Mouse (Mus musculus): ENCODE measurements around the gene Ankrd65.
"Not testable (repeated sequence)": the region's sequence is repeated elsewhere in the genome, so short reads cannot be mapped to it uniquely, and the experiment has no call there.

Ankrd65 gene

DNA sequence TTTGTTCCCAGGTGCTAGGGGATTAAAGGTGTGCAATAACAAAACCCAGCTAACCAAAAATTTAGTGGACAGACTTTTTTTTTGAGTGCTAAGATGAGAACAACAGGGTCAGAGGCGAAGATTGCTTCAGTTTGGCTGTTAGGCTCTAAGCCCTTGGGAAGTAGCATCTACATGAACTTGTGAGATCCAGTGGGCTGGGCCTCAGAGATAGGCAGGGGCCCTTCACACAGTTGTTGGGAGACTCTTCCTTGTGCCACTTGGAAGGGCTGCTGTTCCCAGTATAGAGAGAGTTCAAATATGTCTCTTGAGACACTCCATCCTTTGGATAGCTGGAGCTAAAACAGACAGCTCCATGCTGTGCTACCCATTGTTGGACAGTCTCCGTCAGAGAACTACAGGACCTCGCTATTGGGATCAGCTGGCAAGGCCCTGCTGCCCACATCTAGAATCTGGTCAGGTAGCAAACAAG, at the start of gene Ankrd65:
TSS of gene Ankrd65 (plus strand) at position 419 of the 469 bp plus-strand sequence.
- no peak for DNase-seq

DNA sequence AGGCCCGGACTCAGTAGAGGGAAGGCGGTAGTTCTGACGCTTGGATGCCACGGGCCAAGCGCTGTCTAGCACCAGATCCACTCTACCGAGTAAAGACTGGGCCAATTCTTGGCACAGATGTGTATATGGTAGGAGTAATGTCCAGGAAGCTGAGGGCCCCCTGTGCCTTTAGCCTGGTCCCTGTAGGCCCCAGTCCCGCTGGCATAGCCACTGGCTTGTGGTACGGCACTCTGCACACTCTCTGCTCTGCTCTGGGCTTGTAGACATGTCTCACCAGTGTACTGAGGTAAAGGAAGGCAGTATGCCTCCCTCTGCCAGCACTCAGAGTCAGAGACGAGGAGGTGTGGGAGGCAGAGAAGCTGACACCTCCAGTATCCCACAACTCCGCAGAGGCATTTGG, 49.6 kb upstream of the Ankrd65 start:
- DNase-seq = not testable (repeated sequence)

DNA sequence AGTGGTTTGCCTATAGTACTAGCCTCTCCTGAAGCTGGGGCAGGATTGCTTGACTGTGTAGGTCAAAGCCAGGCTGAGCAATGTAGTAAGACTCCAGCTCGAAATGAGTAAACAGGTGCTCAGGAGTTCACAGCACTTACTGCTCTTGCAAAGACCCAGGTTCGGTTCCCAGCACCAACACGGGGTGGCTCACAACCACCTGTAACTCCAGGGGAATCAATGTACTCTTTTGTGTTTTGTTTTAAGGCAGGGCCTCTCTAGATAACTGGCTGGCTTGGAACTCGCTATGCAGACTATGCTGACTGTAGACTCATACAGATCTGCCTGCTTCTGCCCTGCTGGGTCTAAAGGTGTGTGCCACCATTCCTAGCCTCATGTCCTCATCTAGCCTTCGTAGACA, 47.6 kb upstream of the Ankrd65 start:
- no peak for DNase-seq

DNA sequence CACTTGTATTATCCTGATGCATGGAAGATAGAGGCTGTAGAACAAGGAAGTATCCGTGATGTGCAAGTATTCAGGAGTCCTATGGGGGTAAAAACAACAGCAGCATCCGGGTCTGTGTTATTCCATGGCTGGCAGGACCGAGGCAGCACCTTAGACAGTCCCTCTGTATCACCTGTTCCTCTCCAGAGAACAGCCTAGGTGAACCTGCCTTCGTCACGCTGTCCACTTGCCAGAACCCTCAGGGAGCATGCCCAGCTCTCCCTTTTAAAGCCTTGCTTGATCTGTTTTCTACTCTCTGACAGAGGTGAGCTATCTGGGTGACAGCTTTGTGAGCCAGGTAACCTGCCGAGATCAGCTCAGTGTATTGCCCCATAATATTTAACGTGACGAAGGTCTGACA, 45.8 kb upstream of the Ankrd65 start:
- DNase-seq = no peak

DNA sequence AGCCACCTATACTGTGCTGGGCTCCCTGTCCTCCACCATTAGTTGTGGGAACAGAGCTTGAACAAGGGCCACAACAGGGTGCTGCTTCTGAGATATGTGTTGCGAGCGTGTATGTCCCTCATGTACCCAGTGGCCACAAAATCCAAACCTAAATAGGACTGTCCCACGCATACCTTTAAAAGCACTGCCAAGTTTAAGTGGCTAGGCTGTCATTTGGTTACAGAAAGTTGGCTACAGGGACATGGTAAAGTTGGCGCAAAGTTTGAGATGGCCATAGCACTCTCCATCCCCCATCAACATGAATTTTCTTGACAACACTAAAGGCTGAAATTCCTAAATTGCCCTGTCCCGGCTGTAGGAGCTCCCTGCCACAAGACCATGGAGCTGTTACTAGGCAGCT, 45.1 kb upstream of the Ankrd65 start:
- DNase-seq = no peak

DNA sequence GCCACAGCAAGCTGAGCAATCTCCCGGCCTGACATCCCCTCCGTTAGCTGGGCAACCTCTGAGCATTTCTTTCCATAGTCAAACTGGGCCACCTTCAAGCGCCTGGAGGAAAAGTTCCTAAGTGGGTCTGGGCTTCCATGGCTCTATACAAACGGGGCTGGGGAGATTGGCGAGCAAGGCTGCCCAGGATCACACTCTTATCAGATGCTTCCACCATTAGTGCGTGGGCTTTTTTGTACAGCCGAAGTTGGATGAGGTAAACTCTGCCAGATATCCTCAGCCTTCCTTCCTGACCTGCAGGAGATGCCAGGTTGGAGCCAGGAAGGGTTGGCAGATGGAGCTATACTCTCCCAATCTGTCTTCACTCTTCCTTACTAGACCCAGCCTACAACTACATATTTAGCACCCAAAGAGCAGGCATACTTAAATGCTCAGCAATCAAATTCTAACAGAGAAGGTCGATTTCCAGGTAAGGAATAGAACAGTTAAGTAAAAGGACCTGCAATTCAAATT, 44.1 kb upstream of the Ankrd65 start:
- DNase-seq = no peak

DNA sequence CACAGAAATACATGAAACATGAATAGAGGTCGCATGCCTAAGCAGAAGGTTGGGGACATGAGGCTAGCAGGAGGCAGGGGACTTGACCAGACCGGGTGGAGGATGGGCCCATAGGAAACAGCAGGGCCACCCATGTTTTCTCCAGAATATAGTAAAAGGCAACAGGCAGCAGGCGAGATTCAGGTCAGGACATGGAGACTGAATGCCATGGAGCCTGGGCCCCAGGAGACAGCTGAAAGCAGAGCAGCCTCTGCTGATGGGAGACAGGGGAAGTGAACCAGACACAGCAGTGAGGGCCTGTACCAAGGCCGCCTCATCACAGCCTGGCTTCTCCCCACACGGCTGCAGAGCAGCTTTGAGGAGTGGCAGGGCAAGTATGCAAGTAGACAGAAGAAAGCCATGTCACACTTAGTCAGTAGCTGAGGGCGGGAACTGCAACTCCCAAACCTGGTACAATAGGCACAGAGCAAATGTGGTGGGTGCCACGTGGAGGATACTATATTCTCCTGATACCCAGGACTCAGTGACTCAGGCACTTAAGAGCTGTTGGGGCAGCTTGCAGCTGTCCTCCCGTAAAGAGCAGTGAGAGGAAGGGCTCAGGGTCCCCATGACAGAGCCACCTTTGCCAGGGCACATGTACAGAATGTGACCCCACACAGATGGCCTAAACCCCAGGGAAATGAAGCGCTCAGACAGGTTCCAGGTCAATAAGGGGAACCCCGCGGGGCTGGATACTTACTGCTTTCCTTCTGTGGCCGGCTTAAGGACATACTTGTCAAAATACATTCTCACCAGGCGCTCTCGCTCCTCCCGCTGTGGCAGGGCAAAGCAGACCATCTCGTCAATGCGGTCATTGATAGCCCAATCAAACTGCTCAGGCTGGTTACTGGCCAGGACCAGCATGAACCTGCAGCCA, 43.4 kb upstream of the Ankrd65 start:
- no peak for DNase-seq

DNA sequence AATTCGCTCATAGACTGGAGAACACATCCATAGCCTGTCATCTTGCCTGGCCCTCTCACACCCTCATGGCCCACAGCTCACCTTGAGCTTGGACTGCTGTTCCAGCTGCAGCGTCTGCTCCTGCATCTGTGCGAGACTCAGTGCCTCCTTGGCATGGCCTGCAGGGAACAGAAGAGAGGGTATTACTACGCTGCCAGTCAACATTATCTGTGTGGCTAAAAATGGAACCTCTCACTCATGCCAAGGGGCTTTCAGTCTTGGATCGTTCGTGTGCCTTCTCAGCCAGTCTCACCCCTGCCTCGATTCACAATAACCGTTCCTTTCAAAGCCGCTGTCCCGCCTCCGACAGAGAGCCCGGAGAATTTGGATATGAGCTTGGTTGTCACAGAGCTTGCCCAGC, 33.2 kb upstream of the Ankrd65 start:
- no peak for DNase-seq

DNA sequence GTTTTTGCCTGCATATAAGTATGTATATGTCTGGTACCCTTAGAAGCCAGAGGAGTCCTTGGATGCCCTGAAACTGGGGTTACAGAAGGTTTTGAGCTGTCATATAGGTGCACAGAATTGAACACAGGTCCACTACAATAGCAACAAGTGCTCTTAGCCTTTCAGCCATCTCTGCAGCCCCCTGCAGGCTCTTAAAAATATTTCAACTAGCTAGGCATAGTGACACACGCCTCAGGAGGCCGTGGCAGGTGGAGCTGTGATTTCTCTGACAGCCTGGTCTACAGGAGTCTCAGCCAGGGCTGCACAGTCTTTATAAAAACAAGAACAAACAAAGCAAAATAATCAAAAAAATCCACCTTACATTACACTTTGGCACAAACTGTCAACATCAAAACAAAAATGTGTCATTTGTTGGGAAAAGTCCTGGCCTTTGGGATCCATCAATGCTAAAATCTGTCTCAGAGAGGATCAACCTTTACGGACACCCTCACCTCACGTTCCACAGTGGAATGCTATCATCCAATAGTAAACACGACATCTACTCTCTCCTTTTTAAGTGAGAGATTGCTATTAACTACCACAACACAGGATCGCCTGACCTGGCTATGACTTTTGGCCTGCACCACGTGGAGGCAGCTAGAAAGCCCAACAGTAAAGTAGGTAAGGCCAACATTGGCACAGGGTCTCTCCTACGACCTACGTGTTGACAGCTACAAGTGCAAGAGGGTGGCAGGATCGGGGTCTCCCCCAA, 30.2 kb upstream of the Ankrd65 start:
- peak; percentile 49 for DNase-seq

DNA sequence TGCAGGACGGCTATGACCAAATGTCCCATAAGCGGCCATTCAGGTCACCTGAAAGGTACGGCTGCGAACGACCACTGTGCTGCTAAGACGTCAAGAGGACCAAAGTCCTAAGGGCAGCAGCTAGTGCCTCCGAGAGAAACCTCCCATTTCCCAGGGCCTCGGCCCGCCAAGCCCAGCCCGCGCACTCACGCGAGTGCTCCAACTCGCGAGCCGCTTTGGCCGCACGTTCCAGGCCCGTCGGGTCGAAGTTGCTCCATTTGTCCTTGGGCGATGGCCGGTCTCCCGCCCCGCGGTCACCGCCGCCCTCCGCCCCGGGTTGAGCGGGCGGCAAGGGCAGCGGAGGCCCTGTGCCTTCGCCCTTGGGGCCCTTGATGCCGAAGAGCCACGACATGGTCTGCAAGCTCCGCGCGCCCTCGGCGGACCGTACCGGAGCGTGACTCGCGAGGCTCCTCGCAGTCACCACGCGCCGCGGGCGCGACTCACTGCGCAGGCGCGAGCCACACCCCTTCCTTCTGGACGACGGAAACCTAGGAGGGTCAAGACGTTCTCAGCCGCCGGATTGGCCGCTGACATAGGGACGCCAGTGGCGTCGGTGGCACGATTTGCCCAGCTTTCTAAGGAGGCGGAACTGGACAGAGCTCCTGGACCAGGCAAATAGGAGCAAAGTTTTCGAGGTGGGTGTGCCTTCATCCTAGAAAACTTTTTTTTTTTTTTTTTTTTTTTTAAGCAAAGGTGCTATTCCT, 29.5 kb upstream of the Ankrd65 start, which contains the start of gene Atad3a:
TSS of gene Atad3a (minus strand) at position 481 of the 743 bp plus-strand sequence.
- DNase-seq = peak; percentile 97

DNA sequence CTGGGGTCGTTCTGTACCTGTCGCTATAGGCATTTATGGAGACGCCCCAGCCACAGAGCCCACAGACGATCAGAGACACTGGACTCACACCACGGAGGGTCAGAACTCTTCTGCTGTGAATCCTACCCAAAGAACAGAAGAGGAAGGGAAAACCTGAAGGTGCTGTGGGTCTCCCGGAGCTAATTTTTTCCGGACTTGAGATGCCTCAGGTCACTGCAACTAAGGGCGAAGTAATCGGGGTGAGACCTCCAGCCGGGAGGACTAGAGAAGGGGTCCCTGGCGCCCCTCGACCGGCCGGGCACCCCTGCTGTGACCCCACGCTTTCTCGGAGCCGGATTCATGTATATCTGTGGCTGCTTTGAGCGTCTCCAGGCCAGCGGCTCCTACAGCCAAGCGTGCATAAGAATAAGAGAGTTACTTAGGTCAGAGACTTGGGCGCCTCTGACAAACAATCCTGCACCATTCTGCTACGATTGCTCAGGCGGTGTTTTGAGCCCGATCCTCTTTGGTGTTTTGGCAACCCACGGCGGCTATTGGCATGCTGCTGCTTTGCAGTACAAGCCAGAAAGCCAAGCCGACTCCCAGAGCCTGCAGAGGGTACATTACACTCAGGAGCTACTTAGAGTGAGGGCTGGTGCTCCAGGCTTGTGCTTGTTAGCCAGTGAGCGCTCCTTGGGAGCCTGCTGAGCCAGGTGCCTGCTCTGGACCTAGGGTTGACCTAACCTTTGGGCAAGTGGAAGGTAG, 28.7 kb upstream of the Ankrd65 start:
- no peak for DNase-seq

DNA sequence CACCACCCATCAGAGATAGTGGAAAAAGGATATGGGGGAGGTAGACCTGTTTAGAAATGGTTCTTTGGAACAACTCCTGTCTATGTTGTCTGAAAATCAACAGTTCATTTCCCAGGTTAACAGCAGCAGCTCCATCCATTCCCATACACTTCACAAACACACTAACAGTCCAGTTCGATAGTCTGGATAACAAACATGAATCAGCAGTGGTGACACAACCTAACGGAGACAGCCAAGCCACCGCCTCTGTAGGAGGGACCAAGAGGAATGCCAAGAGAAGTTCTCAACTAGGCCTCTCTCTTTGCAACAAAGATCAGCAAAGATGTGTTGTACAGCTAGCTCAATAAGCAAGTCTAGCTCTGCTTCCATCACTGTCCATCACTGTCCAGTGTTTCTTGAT, 27.9 kb upstream of the Ankrd65 start:
- no peak for DNase-seq

DNA sequence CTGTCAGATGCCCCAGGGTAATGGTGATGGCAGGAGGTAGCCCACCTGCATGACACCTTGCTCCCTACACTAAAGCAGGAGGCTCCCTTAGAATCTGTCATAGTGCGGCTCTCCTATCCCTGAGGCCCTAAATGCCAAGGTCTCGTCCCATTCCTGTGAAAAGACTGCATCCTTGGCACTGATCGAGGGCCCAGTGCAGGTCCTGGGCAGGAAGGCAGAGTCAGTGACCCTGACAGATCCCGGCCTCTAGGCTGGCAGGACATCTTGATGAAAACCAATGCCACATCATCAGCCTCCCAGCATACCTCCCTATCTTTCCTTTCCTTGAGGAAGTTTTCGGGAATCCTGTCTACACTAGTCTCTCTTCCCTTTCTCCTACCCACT, 20.8 kb upstream of the Ankrd65 start:
- DNase-seq = no peak

DNA sequence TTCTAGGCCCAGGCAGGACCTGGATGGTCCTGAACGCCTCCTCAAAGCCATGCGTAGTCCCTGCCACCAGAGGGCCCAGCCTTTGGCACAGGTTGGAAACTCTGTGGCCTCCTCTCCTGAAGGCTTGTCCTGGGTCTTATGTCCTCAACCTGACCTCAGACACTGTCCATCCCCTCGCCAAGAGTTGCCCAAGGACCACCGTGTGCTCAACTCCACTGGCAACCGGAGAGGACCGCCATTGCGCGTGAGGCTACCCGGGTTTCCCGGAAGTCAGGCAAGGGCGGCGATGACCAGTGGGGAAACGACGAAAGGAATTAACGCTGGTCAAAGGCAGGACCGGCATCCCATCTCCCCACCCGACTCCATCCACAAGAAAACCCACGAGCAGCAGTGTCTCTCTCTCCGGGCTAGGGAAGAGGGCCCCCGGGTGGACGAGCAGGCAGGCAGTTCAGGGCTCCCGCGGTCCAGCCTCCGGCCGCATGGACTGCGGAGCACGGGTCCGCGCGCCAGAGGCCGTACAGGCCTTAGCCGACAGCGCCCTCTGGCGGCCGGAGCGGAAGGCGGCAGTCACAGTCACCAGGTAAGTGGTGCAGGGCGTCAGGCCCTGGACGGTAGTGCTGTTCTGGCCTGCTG, 20.2 kb upstream of the Ankrd65 start:
- DNase-seq = peak; percentile 91

DNA sequence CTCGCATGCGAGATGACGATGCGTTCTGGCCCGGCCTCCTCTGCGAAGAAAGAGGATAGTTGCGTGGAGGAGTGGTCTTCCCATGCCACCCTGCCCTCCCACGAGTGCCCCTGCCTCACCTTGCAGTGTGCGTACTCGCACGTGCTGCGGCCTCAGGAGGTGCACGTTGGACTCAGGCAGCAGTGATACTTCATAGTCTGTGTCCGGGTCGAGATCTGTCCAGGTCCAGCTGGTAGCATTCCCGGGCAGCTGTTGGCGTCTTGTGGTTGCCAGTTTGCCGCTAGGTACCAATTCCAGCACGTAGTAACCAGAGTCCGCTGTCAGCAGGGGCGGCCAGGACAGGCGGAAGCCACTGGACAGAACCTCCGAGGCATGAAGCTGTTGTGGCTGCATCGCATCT, 19.6 kb upstream of the Ankrd65 start:
- no peak for DNase-seq

DNA sequence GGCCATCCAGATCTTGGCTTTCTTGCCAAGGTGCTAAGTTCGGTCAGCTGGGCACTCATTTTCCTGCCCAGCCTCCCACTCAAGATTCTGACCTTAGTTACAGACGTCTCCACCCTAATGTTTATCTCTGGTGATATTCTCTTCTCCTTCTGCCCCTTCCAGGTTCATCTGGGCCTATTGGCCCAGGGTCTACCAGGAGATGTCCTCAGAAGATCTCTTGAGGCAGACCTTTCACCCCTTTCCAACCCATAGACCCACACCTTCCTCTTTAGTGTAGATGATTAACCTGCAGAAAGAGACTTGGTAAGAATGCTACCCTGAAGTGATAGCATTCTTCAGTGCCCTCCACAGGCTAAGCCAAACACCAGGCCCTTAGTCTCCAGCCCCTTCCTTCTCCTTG, 18.5 kb upstream of the Ankrd65 start:
- DNase-seq = no peak

DNA sequence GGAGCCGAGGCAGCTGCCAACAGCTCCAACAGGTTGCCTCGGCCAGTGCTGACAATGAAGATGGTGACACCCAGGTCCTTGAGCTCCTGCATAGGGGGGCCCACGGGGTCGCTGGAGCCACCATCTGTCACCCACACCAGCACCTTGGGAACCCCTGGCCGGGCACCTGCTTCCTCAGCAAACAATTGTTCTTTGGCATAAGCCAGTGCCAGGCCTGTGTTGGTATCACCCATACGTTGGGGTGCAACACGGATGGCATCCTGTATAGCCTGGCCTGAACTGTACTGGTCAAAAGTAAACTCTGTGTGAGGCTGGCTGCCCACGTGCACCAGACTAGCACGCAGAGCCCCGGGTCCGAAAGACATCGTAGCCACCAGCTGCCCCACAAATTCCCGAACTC, 17.5 kb upstream of the Ankrd65 start:
- DNase-seq = no peak

DNA sequence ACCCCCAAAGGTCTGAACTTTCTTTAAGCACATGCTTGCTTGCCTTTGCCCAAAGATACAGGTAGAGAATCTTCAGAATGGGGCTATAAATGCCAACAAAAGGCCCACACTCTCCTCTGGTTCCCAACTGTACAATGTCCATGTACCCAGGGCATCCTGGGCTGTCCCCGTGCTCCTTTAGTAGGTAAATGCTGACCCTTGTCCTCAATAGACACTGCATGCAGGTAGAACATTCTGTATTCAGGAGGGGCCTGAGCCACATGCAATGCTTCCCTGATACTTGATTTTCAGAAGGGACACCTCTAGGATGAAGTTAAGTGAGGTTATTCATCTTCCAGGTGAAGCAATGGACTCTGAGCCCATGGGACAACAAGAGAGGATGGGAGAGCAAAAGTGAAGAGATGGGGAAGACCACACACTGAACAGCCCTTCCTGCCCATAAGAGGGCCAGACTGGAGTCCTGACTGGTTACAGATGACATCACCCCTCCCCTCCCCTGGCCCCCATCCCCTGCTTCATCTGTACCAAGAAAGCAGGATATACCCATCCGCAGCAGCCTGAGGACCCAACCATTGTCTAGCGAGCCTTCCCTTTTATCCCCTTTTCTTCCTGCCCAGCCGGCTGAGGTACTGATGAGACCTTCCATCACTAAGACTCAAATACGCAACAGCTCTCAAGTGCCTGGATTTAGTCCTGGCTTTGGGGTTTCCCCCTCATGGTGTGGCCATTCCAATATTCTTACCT, 16.7 kb upstream of the Ankrd65 start:
- no peak for DNase-seq

DNA sequence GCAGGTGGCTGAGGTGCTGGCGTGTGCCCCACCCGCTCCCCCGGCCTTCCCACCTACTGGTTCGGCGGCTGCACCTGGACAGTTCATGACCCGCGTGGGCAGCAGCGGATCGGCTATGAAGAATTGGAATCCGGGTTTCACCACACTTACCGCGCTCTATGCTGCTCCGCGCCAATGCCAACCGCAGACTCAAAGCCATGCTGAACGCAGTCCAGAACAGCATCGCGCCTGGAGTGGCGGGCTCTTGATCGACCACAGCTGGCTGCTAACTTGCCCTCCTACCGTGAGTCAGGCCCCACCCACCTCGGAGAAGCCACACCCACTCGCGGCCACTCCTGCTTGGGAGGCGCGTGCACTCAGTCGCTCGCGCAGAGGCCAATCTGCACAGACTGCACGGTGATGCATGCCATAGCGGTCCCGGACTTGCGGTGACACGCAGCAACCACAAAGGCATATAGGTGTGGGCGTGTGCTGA, 15.9 kb upstream of the Ankrd65 start, which contains the start of gene Vwa1:
TSS of gene Vwa1 (minus strand) at position 419 of the 475 bp plus-strand sequence.
- peak; percentile 91 for DNase-seq

DNA sequence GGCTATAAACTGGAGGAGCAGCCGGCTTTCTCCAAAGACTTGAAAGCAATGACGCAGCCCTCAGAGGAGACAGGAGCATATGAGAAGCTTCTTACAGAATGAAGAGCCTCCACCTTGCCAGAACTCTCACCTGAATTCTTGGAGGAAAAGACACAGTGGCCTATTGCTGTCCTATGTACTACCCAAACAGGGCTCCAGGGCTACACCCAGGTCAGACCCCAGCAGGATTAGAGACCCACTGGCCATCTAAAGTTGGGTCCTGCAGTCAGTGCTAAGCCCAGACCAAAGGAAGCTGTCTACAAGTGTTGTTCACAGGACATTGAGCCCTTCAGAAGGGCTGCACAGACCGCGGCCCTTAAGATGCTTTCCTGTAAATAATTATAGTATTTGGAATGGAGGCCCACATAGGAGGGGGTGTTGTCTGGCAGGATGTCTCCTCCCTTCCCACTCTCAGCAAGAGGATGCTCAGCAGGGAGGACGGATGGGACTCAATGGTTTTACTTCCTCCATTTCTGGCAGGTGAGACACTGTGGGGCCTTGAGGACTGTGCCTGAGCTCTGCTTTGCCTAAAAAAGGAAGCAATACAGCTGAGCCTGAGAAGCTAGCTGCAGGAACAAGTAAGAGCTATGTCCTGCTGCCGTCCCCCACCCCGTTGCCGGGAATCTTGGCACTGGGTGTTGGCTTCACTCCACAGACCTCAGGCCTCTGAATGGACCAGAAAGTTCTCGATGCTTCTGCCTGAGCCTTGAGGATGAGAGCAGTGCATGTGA, 15.1 kb upstream of the Ankrd65 start:
- no peak for DNase-seq

Data from liver (tissue).